Mouse (Mus musculus): Measurements from ENCODE around the gene Ackr2. TPM values are rescaled to one million over a fixed set of nuclear protein-coding genes. Genes with fewer than 3 reads are reported as not detected.

Ackr2 gene
- polyA plus RNA-seq, 1 experiment, result 3.0 TPM

DNA sequence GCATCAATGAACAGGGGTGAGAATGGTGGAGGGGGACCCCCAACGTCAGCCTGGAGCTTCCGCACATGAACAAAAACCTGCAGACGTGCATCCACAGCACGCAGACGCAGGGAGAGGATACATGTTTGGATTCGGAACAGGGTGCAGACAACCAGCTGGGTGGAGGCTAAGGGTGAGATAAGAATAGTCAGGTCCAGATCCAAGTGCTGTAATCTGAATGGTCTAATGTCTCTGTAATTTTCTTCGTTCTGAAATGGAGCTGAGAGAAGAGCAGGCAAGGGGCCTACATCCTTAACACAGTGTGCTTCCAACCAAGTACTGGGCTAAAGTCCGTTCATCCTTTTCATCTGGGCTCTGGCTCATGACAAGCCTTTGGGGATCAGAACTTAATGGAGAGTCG, 6.9 kb upstream of the Ackr2 start:
- no peak for DNase-seq (ENCODE audit: low read depth)

GRCm38 (mm10) chr9:121892057-121892687, 6.0 kb upstream of the Ackr2 start:
- DNase-seq (ENCODE audit: low read depth), result no peak

DNA sequence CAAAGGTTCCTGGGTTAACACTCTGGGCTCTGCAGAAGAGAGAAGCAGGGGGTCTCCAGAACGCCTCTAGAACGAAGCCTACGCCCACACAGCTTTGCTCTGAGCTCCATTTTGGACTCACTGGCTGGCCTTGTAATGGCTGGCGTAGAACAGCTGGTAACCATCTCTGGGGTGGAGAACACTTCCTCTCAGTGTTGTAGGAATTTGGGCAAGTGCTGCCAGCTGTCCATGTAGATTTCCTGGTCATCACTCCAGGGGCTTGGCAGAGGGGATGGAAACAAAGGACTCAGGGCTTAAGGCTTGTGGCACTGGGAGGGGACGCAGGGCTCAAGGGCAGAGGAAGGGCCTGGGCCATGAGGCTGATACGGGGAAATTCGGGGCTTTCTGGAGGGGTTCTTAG, 3.7 kb upstream of the Ackr2 start:
- no peak for DNase-seq (ENCODE audit: low read depth)

- DNase-seq (ENCODE audit: low read depth), result no peak
Measured at GRCm38 (mm10) chr9:121895392-121895993, 2.7 kb upstream of the Ackr2 start.

- no peak for DNase-seq (ENCODE audit: low read depth)
Measured at GRCm38 (mm10) chr9:121896820-121897219, 1.3 kb upstream of the Ackr2 start.

DNA sequence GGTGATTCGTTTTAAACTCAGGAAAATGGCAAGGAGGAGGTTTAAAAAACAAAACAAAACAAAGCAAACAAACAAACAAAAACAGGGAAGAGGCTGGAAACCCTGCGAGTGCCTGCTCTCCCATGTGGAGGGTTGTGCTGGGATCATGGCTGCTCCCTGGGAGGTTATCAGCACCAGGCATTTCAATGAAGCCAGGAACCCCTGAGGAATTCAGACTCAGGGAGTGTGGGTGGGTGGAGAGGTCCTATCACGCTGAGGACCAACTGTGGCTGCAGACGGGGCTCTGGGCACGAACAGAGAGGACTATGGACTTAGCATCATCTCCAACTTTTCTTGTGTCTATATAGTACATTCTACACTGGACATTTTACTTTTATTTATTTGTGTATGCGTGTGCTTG, 1.2 kb downstream of the Ackr2 start:
- DNase-seq (ENCODE audit: low read depth), result no peak

GRCm38 (mm10) chr9:121900282-121900855, 2.2 kb downstream of the Ackr2 start:
- no peak for DNase-seq (ENCODE audit: low read depth)

GRCm38 (mm10) chr9:121901710-121902700, 3.9 kb downstream of the Ackr2 start:
- no peak for DNase-seq (ENCODE audit: low read depth)

- no peak for DNase-seq (ENCODE audit: low read depth)
Measured at GRCm38 (mm10) chr9:121903476-121904305, 5.5 kb downstream of the Ackr2 start.

DNA sequence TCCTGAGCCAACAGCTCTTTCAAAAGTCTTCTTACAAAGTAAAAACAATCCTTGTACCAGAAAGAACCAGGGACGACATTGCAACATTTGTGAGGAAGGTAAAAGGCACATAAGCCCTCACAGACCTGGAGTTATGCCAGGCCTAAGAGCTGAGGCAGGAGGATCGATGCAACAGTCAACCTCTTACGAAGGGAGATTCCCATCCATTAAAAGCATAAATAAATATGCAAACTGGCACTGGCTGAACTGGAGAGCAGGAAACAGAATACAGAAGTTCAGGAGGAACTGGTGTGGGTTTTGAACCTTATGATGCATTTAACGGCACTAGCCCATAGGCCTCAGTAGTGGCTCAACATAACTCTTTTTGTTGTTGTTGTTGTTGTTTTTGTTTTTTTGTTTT, 6.2 kb downstream of the Ackr2 start:
- DNase-seq (ENCODE audit: low read depth), result no peak

GRCm38 (mm10) chr9:121904946-121905345, 6.8 kb downstream of the Ackr2 start:
- DNase-seq (ENCODE audit: low read depth), result no peak

DNA sequence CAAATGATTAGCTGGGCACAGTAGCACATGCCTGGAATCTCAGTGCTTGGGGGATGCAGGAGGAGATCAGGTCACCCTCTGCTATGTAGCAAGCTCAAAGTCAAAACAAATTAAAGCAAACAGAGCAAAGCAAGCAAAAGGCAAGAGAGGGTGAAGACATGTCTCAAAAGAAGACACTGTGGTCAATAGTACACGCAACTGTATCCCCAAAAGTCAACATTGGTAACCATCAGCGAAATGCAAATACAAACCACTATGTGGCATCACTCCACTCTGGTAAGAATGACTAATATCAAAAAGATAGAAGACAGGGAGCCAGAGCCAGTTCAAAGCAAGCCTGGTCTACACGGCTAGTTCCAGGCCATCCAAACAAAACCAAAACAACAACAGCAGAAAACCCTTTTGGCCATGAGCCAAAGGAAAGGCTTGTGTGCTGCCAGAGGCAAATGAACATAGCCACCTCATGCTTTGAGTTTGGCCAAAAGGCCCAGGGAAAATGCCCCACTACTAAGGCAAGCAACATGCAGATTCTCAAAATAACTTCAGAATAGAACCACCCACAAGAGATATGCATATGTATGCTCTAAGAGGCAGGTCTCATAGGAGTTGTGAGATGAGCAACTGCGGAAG, 7.5 kb downstream of the Ackr2 start:
- DNase-seq (ENCODE audit: low read depth), result no peak

GRCm38 (mm10) chr9:121906456-121906855, 8.3 kb downstream of the Ackr2 start:
- DNase-seq (ENCODE audit: low read depth), result no peak

- DNase-seq (ENCODE audit: low read depth), result no peak
Measured at GRCm38 (mm10) chr9:121907356-121908070, 9.4 kb downstream of the Ackr2 start.

DNA sequence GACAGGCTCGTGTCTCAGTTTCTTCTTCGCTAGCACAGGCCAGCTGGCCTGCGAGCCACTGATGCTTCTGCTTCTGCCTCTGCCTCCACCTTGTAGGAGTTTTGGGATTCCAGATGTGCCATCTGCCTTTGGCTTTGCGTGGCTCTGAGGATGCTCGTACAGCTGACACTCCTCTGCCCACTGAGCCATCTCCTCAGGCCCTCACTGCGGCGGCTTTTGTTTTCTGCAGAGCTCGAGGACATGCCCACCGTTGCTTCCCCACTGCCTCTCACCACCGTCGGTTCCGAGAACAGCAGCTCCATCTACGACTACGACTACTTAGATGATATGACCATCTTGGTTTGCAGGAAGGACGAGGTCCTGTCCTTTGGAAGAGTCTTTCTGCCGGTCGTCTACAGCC, 10.2 kb downstream of the Ackr2 start:
- no peak for DNase-seq (ENCODE audit: low read depth)

DNA sequence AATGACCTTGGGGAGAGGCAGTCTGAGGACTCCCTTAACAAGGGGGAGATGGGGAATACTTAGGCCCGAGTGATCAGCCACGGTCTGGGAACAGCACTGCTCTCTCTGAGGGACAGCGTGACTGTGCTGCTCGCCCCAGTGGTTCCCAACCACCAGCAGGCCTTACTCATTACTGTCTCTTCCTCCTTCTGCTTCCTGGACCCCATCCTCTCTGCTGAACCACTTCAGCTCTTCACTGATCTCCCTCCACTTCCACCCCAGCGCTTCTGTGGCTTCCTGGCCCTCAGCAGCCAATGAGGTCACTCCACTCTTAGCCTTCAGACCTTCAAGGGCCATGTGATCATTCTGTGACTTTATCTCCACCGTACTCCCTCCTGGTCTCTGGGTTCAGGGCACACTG, 11.5 kb downstream of the Ackr2 start:
- no peak for DNase-seq (ENCODE audit: low read depth)

GRCm38 (mm10) chr9:121911196-121911595, 13.0 kb downstream of the Ackr2 start:
- DNase-seq (ENCODE audit: low read depth), result no peak

DNA sequence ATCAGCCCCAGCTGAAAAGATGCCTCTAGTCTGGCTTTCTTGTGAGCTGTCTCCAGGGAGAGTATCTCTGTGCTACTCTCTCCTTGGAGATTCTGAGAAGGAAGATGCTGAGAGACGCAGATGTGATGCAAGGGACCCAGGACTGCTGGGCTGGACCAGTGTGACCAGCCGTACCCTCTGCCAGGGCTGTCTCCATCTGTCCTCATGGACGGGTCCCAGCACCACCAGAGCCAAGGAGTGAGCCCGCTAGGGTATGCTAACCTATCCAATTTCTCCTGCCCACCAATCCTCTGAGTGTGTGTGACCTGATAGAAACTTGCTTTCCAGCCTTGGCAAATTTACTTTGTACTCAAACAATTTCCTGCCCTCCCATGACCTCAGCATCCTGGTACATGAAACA, 14.6 kb downstream of the Ackr2 start:
- DNase-seq (ENCODE audit: low read depth), result no peak

GRCm38 (mm10) chr9:121914226-121914757, 16.1 kb downstream of the Ackr2 start:
- DNase-seq (ENCODE audit: low read depth), result no peak

GRCm38 (mm10) chr9:121915056-121915455, 16.9 kb downstream of the Ackr2 start:
- no peak for DNase-seq (ENCODE audit: low read depth)
